Mouse (Mus musculus): ENCODE measurements around the gene AI661453.
"Not testable (repeated sequence)": the region's sequence is repeated elsewhere in the genome, so short reads cannot be mapped to it uniquely, and the experiment has no call there.

AI661453 gene

GRCm38 (mm10) chr17:47436156-47436906, at the start of gene AI661453:
TSS of gene AI661453 (plus strand) at chr17:47436615.
- DNase-seq: peak; percentile 73 to 85

GRCm38 (mm10) chr17:47386649-47387048, 49.8 kb upstream of the AI661453 start:
- peak; percentile 25 to 64 for DNase-seq

- DNase-seq: peak in 1 of 2 experiments; percentile 33
Observed at GRCm38 (mm10) chr17:47394223-47394869, 42.1 kb upstream of the AI661453 start.

- DNase-seq: peak; percentile 54 to 55
Observed at GRCm38 (mm10) chr17:47395376-47395913, 41.0 kb upstream of the AI661453 start.

- DNase-seq: no peak
Observed at GRCm38 (mm10) chr17:47399091-47399490, 37.3 kb upstream of the AI661453 start.

GRCm38 (mm10) chr17:47400451-47400850, 36.0 kb upstream of the AI661453 start, which contains the start of gene Guca1a:
TSS of gene Guca1a (minus strand) at chr17:47400584.
- no peak for DNase-seq

- no peak for DNase-seq
Observed at GRCm38 (mm10) chr17:47407717-47408557, 28.5 kb upstream of the AI661453 start.

GRCm38 (mm10) chr17:47408558-47408898, 27.9 kb upstream of the AI661453 start:
- DNase-seq: peak; percentile 45 to 74

- DNase-seq: not testable (repeated sequence)
Observed at GRCm38 (mm10) chr17:47409897-47410861, 26.2 kb upstream of the AI661453 start.

GRCm38 (mm10) chr17:47420195-47420594, 16.2 kb upstream of the AI661453 start:
- no peak for DNase-seq

GRCm38 (mm10) chr17:47421566-47421965, 14.8 kb upstream of the AI661453 start:
- DNase-seq: no peak

- DNase-seq: not testable (repeated sequence)
Observed at GRCm38 (mm10) chr17:47422616-47423015, 13.8 kb upstream of the AI661453 start.

GRCm38 (mm10) chr17:47424186-47424585, 12.2 kb upstream of the AI661453 start:
- DNase-seq: peak in 1 of 2 experiments; percentile 18

GRCm38 (mm10) chr17:47427316-47427715, 9.1 kb upstream of the AI661453 start:
- DNase-seq: no peak

- DNase-seq: peak in 1 of 2 experiments; percentile 44
Observed at GRCm38 (mm10) chr17:47428831-47429304, 7.5 kb upstream of the AI661453 start.

- no peak for DNase-seq
Observed at GRCm38 (mm10) chr17:47430815-47431214, 5.6 kb upstream of the AI661453 start.

- DNase-seq: no peak
Observed at GRCm38 (mm10) chr17:47436907-47437547, 612 bp downstream of the AI661453 start, which contains the start of gene 1700001C19Rik. TSS of gene 1700001C19Rik (minus strand) at chr17:47437376.

- DNase-seq: no peak
Observed at GRCm38 (mm10) chr17:47438611-47439010, 2.2 kb downstream of the AI661453 start.

GRCm38 (mm10) chr17:47439396-47440028, 3.1 kb downstream of the AI661453 start:
- DNase-seq: no peak

- peak in 1 of 2 experiments; percentile 30 for DNase-seq
Observed at GRCm38 (mm10) chr17:47440359-47440890, 4.0 kb downstream of the AI661453 start.

All from kidney, adult 8-10 months (tissue).